Mouse (Mus musculus) brain, adult 2 months (tissue): ENCODE measurements around the gene 1700042G07Rik.
A peak's percentile ranks its signal among the peaks of the same experiment; 100 is the strongest.

Experiments
- DNase-seq: peaks from one replicate; pipeline ENCODE4 v3.0.0; 2011; ENCODE audit warnings: low read depth, low spot score

1700042G07Rik gene

DNA sequence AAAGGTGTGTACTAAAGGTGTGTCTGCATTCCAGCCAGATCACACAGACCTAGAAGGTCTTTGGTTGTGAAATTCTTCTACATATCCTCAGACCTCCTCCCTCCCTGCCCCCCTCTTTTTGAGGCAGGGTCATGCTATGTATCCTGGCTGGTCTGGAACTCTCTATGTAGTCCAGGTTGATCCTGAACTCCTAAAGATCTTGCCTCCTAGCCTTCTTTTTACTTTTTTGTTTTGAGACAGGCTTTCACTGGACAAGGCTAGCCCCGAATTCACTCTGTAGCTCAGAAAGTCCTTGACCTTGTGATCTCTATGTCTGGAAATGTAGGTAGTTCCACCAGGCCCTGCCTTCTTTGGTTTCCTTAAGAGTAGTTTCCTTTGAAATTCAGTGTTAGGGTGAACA lies 35.7 kb downstream of the 1700042G07Rik start:
- no peak for DNase-seq

DNA sequence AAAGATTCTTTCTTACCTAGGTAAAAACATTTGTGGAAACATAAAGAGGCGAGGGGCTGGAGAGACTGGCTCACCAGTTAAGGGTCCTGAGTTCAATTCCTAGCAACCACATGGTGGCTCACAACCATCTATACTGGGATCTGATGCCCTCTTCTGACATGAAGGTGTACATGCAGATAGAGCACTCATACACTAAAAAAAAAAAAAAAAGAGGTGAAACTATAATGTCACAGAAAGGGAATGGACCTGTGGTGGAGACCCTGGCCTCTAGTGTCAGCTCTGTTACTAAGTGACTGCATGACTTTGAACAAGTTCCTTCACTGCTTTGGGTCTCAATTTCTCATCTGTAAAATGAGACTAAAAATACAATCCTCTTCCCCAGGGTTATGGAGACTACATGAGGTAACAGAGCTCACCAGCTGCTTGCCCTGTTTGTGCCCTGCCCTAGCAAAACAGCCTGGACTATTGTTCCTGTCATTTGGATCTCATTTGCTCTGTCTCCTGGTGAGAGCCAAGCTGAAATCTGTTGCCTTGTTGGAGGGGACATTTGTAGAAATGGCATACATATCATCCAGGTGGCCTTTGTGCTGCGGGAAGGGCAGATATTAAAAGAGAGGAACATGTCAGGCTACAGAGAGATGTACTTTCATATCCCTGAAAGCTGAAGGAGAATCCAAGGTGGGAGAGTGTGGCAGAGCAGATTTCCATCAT lies 42.9 kb downstream of the 1700042G07Rik start:
- peak; percentile 95 for DNase-seq

DNA sequence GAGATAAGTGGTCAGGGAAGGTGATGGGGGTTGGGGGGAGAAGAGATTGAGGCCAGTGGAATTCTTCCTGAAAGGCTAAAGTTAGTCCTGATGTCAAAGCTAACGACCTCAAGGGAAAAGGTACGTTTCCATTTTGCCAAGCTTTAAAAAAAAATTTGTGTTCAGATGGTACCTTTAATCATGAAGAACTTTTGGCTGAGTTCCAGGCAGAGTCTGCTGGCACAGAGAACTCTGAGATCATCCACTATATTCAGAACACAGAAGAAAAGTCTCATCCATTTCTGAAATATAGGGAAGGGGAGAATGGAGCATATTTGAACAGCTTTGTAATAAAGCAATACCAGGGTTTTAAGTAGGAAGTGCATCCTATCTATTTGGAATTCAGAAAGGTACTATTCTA lies 43.9 kb downstream of the 1700042G07Rik start:
- peak; percentile 93 for DNase-seq

DNA sequence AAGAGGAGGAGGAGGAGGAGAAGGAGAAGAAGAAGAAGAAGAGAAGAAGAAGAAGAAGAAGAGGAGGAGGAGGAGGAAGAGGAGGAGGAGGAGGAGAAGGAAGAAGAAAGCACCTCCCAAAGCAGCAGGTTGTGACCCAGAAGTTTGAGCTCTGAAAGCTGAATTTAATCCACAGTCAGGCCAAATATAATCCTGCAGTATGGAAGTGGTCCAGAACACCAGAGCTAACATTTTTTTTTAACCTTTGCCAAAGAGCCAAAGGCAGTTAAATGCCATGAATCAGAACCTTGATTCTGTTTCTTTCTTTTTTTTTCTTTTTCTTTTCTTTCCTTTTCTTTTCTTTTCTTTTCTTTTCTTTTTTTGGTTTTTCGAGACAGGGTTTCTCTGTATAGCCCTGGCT lies 44.5 kb downstream of the 1700042G07Rik start:
- peak; percentile 76 for DNase-seq

DNA sequence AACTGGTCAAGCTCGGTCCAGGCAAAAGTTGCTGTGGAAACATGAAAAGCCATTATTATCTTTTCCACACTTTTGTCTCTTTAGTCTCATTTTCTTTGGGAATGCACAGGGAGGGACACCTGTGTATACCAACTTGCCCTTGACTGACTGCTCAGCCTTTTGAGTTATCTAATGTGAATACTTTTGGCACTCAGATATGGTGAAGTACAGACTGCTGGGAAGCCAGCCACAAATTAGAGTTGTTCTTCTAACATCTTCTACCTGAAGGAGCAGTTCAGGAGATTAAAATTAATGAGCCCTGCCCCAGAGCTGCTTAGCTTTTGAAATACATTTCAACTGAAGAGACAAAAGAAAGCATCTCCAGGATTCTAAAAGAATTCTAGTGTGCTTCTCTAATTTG lies 45.9 kb downstream of the 1700042G07Rik start:
- DNase-seq, result no peak

DNA sequence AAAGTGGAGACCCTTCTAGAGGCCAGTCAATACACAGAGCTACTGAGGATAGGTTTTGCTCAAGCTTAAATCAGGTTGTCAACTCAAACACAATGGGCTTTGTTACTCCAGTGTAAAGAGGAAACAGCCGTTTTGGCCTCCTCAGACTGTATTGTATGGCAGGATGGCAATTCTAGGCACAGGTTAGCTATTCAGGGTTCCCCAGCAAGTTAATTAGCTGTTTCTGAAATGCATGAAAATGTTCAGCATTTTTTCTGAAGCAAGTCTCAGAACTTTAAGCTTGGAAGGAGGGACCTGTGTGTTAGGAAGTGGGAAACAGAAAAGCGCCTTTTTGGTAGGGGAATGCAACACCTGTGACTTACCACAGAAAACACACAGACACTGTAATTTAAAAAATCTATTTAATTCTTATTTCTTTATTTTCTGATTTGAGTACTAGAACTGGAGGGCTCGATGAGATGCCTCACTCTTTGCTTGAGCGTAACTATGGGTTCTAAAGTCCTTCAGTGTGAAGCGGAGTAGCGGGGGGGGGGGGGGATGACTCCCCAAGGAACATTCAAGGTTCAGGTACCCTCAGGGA lies 47.0 kb downstream of the 1700042G07Rik start:
- DNase-seq, result peak; percentile 18

DNA sequence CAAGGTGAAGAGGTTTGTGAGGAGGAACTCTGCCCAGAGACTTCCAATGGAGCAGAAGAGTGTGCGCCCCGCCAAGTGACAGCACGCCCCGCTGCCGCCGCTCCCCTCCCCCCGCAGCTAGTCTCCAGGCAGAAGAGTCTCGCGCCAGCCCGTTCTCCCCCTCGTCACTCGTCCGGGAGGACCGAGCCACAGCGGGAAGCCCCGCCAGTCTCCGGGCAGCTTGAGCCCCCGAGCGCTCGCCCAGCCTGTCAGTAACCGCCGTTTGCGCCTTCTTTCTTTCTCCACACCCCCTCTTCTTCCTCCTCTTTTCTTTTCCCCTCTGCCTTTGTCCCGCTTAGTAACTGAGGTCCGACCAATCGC lies 47.6 kb downstream of the 1700042G07Rik start:
- DNase-seq, result no peak

DNA sequence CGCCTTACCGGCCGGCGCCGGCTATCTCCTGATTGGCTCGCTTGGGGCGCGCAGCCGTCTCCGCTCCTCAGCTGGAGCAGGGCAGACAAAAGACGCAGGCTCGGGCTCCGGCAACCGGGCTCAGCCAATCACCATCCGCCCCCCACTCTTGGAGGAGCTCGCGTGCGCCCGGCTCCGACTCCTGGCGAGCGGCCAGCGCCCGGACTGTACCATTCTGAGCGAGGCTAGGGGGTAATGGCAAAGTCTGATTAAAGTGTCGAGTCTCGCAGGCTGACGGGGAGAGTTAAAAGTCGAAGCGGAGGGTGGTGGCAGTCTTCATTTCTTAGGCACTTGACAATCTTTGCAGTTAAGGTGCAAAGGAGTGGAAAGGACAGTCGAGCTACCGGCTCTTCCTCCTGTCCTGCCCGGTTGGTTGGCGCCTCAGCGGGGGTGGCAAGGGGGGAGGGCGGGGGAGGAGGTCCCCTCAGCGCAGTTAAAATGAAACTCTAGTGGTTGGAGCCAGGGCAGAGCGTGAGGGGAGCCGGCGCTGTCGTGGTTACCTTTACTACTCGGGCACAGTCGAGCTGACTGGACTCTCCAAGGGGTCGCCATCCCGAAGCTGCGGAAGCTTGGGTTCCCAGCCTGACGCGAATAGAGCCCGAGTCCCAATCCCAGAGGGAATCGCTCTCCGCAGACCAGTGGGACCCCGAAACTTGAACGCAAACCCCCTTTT lies 48.1 kb downstream of the 1700042G07Rik start, which contains the start of gene Pik3r3:
TSS of gene Pik3r3 (plus strand) at position 479 of the 712 bp plus-strand sequence.
- DNase-seq, result peak; percentile 100

DNA sequence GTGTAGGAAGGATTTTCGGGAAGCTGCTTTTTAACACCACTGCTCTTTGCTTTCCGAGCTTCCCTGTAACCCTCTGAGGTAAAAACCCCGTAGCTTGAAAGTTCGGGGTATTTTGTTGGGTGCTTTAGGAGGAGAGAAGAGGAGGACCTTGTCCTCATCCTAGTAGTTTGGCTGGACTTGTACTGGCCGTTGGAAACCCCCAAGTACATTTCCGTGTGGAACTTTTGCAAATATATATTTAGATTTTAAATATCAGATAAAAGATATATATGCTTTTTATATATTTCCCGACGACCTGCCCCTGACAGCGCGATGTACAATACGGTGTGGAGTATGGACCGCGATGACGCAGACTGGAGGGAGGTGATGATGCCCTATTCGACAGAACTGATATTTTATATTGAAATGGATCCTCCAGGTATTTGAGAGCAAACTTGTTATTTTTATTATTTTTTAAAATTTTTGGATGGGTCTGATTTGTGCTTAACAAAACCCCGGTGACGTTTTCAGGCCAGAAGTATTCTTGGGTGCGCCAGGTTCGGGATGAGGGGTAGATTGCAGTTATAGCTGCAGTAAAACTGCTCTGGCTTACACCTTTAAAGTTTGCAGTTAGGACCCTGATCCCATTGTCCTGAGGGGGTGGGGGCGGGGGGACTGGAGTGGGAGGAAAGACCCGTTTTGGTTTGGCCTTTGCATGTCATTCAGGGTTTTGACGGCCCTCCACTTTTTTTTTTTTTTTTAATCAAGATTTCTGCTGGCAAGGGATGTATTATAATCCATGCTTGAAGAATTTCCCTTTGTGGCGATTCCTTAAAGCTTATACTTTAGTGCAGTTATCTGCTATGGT lies 49.0 kb downstream of the 1700042G07Rik start:
- DNase-seq, result peak; percentile 53

DNA sequence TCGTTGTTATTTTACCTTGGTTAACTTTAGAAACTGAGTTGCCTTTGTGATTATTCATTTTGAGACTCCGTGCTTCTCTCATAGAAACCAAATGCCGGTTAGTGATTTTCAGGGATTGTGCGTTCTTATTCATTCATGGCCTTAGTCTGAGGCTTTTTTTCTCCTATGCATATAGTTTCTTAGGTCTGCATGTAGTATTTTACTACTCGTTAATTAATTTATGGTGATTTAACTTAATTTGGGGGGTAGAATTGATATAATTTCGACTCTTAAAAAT lies 49.6 kb downstream of the 1700042G07Rik start:
- DNase-seq, result peak; percentile 38
